Mouse (Mus musculus) layer of hippocampus, adult 11-12 months (tissue): ENCODE measurements at regions not wholly inside any gene's neighbourhood (a gene's known extent, or its start where the extent isn't known, plus 50 kb on each side); places are given as distances from the start of the nearest gene placed in this dataset.

Experiments used
- DNase-seq: peaks from one replicate; pipeline ENCODE4 v3.0.0; 2022; ENCODE audit warnings: low spot score

DNA sequence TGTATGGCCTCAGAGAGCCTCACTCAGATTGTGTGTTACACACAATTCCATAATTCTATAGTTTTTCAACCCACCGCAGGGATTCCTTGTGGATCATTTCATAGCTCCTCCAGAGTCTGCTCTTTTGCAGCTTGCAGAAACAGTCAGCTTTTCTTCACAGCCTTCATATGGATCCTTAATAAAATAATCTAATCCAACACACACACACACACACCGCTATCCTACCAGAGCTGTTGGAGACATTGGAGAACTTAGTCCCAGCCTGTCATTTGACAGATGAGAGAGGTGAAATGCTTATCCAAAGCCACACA lies 71.2 kb upstream of the Foxo1 start:
- no peak for DNase-seq

DNA sequence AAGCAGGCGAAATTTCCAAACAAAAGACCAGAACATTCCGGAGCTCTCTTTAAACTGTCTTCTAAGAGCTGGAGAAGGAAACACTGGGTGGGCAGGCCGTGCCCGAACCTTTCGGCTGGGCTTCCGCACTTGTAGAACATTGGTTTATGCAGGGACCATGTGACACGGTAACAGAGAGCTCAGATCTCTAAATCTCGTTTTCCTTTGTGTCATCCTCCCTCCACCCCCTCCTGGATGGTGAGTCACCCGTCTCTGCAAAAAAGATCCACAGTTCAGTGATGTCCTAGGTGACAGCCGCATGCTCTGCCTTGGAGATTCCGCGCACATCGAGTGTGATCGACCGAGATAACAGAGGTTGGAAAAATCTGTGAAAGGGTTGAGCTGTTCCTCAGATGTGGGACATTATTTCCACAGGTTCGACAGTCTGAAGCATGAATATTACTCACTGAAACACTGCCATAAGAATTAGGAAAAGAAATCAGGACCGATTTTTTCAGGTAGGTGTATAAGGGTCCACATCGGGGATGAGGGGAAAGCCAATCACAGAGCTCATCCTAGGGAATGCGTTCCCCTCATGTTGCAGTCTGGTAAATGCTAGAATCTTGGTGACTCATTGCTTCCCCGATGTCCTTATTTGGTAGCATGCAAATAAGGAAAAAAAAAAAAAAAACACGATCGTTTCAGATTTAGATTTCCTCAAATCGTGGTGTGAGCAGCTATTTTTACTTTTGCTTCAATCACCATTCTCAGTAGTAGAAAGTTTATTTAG lies 70.0 kb upstream of the Foxo1 start:
- DNase-seq: peak; percentile 72

DNA sequence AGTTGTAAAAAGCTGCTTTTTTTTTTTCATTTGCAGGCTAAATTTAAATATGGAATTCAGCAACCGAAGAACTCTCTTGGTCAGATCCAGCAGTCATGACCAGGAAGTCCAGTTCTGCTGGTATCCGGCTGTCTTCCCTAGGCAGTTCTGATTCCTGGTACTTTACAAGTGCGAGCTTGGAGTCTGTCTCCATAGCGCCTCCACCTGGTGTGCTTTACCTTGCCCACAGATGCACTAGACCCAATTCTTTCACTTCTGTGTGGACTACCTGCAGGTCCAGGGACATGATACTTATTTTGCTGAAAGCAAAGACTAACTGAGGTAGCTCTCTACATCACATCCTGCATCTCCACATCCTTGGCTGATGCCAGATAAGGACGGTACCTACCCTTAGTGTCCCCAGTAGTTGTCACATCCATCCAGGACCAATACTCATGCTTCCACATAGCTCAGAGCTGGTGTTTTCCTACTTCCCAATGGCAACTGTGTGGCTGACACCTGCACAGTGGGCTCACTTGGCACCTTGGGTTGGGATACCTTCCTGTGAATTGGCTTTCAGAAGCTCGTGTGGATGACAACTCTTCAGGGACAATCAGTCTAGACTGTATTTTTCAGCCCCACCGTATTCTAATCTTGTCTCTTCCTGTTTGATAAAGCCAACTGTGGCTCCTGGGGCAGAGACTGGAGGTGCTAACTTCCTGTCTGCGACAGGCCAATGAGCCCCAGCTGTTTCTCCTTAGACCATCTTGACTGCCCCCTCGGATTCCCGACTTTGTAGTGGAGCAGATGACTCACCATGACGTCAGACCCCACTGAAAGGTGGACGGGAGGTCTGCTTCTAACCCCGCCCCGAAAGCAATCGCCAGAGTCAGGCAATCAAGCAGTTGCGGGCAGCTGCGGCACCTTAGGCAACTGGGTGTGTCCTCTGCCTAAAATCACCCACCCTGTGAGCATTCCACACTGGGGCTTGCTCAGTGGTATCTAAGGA lies 69.1 kb upstream of the Foxo1 start:
- no peak for DNase-seq

DNA sequence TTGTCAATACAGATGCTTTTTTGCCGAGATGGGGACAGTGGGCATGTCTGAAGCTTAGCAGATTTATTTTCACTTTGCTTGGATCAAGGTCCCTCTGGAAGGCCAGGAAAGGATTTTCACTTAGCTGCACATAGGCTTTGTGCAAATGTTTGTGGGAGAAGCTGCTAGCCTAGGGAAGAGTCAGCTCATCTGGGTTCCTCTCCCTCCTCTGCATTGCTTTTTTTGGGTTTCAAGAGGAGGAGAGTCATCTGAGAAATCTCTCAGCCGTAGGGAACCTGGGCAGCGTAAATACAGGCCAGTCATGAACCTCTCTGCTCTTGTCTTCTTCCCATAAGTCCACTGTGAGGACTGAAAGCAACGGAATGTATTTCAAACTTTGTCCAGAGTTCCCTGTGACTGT lies 68.0 kb upstream of the Foxo1 start:
- DNase-seq: no peak

DNA sequence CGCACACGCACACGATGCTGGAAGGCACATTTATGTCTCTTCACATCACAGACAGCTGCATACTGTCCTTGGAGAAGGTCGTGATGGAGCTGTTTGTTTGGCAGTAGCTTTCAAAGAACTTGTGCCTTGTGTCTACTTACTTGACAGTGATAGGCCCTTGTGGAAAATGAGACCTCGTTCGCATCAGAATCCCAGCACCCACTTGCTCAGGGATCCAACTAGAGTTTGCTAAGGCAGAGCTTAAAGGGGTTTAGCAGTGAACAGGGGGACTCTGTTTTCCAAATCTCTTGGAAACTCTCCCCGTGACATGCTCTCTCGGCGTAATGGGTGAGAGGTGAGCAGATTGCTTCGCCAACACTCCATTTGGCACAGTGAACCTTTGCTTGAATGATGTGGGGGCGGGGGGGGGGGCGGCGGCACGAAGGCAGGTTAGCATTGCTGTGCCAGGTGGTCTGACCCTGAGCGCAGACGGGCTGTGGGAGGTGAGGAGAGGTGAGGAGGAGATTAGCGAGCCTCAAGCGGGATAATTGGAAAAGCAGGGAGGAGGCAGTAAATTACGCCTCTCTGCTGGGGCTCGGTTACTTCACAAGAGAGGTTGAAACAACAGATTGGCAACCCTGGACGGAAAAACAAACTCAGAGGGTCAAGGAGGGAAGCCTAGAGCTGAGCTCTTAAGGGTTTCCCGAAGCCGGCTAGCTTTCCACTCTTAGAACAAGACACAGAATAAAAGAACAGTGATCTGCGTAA lies 57.4 kb upstream of the Foxo1 start:
- DNase-seq: no peak

DNA sequence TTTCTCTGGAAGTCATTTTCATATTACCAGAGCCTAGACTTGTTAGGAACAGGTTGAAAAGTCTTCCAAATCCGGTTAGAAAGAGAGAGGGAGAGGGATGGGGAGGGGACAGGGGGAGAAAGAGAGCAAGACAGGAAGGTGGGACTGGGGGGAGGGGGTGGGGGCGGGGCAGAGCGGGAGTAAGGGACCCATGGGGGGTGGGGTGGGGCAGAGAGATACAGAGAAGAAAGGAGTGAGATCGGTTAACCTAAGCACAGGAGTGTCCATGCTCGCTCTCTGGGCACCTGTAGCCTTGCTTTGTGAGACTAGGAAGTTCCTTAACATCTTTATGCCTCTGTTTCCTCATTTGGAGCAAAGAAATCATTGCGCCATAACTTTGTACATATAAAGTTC lies 56.8 kb upstream of the Foxo1 start:
- no peak for DNase-seq

DNA sequence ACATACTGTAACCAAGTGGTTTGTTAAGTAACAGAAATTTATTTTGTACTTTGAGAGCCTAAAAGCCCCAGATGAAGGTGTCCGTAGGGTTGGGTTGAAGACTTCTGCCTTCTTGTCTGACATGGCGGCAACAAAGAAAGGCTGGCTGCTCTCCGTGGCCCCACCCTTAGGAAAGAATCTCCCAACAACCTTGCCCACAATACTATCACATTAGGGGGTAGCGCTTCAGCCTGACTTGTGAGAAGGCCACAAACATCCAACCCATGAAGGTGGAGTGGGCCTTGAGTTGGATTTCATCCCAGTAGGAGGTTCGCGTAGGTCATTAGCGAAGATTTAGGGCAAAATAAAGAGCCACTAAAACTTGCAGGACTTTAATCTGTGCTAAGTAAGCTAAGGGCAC lies 54.0 kb upstream of the Foxo1 start:
- DNase-seq: no peak

DNA sequence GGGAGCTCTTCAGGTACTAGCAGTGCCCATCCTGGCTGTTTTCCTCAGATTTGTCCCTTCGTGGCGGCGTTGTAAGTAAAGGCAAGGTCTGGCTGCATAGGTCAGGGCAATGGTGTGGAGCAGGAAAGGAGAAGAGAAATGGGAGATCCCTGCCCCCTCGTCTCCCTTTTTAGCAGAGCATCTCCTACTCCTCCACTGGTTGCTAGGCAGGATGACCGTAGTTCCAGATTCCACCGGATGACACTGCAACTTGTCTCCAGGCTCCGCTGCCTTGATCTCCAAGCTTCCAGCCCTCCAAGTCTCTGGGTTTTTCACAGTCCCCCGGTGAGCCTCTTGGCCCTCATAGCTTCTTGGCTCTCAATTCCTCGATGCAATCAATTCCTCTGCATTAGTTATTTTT lies 53.1 kb upstream of the Foxo1 start:
- DNase-seq: no peak
